Comparison of ENCODE assay signal across 20 mouse cellular contexts in genomic region chr11:115291503-115291902, GRCm38 (mm10). TPM values are rescaled to one million over a fixed set of nuclear protein-coding genes. Genes with fewer than 3 reads are reported as not detected.
DNase-seq lines count a peak whose midpoint lies in the region; ATAC-seq lines count a peak whose summit lies in the region.
"Had no signal": no experiment of that assay in that cellular context is flagged by ENCODE, and none has a peak within 500 bp of the region (broad histone marks: within the 10 kb centered on the region; RNA-seq: fewer than 3 reads in every experiment).

No protein-coding gene starts in this region.

- peak overlapping the region; percentile 32; the same call in 1 of the 2 replicates for H3K27ac ChIP-seq in heart, embryonic 13.5 days (replicated peaks)
- H3K27ac ChIP-seq: embryonic facial prominence, embryonic 13.5 days; forebrain, embryonic 10.5 days; hindbrain, embryonic 13.5 days had no signal

- H3K4me3 ChIP-seq in heart, embryonic 13.5 days, result no peak overlapping the region
- H3K4me3 ChIP-seq: embryonic facial prominence, embryonic 13.5 days; forebrain, embryonic 10.5 days; hindbrain, embryonic 13.5 days had no signal

- peaks cover 9% of the 10 kb centered on the region for H3K27me3 ChIP-seq in heart, embryonic 13.5 days (replicated peaks)

- H3K4me1 ChIP-seq in heart, embryonic 13.5 days, result peaks cover 21% of the 10 kb centered on the region
- H3K4me1 ChIP-seq: embryonic facial prominence, embryonic 13.5 days had no signal

- intact Hi-C loops in heart, postnatal 25 days (cut with DNase I), result no loop called here

- no peaks in the 10 kb centered on the region for H3K9me3 ChIP-seq in heart, embryonic 13.5 days
- H3K9me3 ChIP-seq: embryonic facial prominence, embryonic 13.5 days; forebrain, embryonic 10.5 days; hindbrain, embryonic 13.5 days had no signal

- peak; percentile 38 to 58 for DNase-seq in adrenal gland, adult (ENCODE audit: inconsistent age in 2 of 2, low spot score in 1 of 2)
- DNase-seq in adrenal gland, postnatal 25 days, result no peak
- no peak for DNase-seq in heart, postnatal 25 days (ENCODE audit: low spot score)
- peak; percentile 42 for DNase-seq in ovary, postnatal 36 days (ENCODE audit: low spot score)
- no peak for DNase-seq in ovary, postnatal 14 days (ENCODE audit: low spot score)
- no peak for DNase-seq in kidney, adult 11 months
- no peak for DNase-seq in embryo, embryonic 9.5 days (ENCODE audit: extremely low spot score)
- DNase-seq: cerebellum, postnatal 14 days; thymus, postnatal 4 days had no signal

- no peak overlapping the region for H3K4me2 ChIP-seq in heart, embryonic 13.5 days
- H3K4me2 ChIP-seq: embryonic facial prominence, embryonic 13.5 days; hindbrain, embryonic 13.5 days; lung, embryonic 14.5 days had no signal

- H3K9ac ChIP-seq in heart, embryonic 13.5 days, result no peak overlapping the region
- H3K9ac ChIP-seq: hindbrain, embryonic 13.5 days; lung, embryonic 14.5 days had no signal

- ATAC-seq in heart, embryonic 13.5 days (ENCODE audit: extremely low read depth, insufficient number of reproducible peaks, low FRiP score, low TSS enrichment), result no peak

- H3K36me3 ChIP-seq in heart, embryonic 13.5 days, result no peaks in the 10 kb centered on the region
- H3K36me3 ChIP-seq: embryonic facial prominence, embryonic 13.5 days; forebrain, embryonic 10.5 days; hindbrain, embryonic 13.5 days had no signal

- WGBS in heart, embryonic 13.5 days, result 75% methylated on average over 10 of the region's 10 CpGs

RNA-seq across cellular contexts. Expression of gene Fads6, which starts 6.0 kb away (rescaled TPM):
- 75.5 and 93.9 TPM in 2 replicates for total RNA-seq in adrenal gland, postnatal 25 days (2021)
- 0.71 and 0.74 TPM in 2 replicates for polyA plus RNA-seq in heart, embryonic 13.5 days (2015; fragmentation: Nextera tagmentation; extraction: Ambion mirVana)
- total RNA-seq in heart, postnatal 25 days (2021), result 1 to 10 TPM; 1.1 to 1.5 TPM
- total RNA-seq: megakaryocyte-erythroid progenitor cell, adult 5-6 weeks had no signal

RNA-seq across cellular contexts. Expression of gene Fdxr, which starts 14.7 kb away (rescaled TPM):
- total RNA-seq in adrenal gland, postnatal 25 days (2021), result 1,338 and 1,408 TPM in 2 replicates
- 9.5 and 11.7 TPM in 2 replicates for polyA plus RNA-seq in heart, embryonic 13.5 days (2015; fragmentation: Nextera tagmentation; extraction: Ambion mirVana)
- 1 to 10 TPM; 7.9 to 8.2 TPM for total RNA-seq in heart, postnatal 25 days (2021)

RNA-seq across cellular contexts. Expression of gene Otop2, which starts 15.5 kb away (rescaled TPM):
- not detected in 2 replicates for total RNA-seq in adrenal gland, postnatal 25 days (2021)
- polyA plus RNA-seq in heart, embryonic 13.5 days (2015; fragmentation: Nextera tagmentation; extraction: Ambion mirVana), result not detected in 2 replicates
- total RNA-seq in heart, postnatal 25 days (2021), result not detected
- total RNA-seq: CH12.LX; gastrocnemius, postnatal 36 days; megakaryocyte-erythroid progenitor cell, adult 5-6 weeks; monocyte, adult 5-6 weeks had no signal
- polyA plus RNA-seq: heart, embryonic 14.5 days; hindbrain, embryonic 13.5 days; kidney, adult 2 months; lung, embryonic 14.5 days had no signal

RNA-seq across cellular contexts. Expression of gene Grin2c, which starts 24.5 kb away (rescaled TPM):
- 2.5 and 3.5 TPM in 2 replicates for total RNA-seq in adrenal gland, postnatal 25 days (2021)
- polyA plus RNA-seq in heart, embryonic 13.5 days (2015; fragmentation: Nextera tagmentation; extraction: Ambion mirVana), result 0.04 TPM in 1 of 2 replicates, not detected in the other
- total RNA-seq in heart, postnatal 25 days (2021), result under 1 TPM; 0.10 to 0.34 TPM
- total RNA-seq: gastrocnemius, postnatal 36 days; megakaryocyte-erythroid progenitor cell, adult 5-6 weeks; monocyte, adult 5-6 weeks had no signal
- polyA plus RNA-seq: embryonic facial prominence, embryonic 13.5 days; forebrain, embryonic 10.5 days; lung, embryonic 14.5 days had no signal

RNA-seq across cellular contexts. Expression of gene Ush1g, which starts 30.3 kb away (rescaled TPM):
- total RNA-seq in adrenal gland, postnatal 25 days (2021), result 0.62 and 0.79 TPM in 2 replicates
- 0.09 and 0.13 TPM in 2 replicates for polyA plus RNA-seq in heart, embryonic 13.5 days (2015; fragmentation: Nextera tagmentation; extraction: Ambion mirVana)
- total RNA-seq in heart, postnatal 25 days (2021), result under 1 TPM in 1 of 2 experiments, not detected in 1; 0.20 TPM
- total RNA-seq: megakaryocyte-erythroid progenitor cell, adult 5-6 weeks; monocyte, adult 5-6 weeks had no signal
- polyA plus RNA-seq: embryonic facial prominence, embryonic 13.5 days; forebrain, embryonic 10.5 days; lung, embryonic 14.5 days had no signal

Comparison
In these comparisons a context has a peak if more than half of its experiments do, and no peak if none do; other contexts are left out.
1. DNase-seq: peak in adrenal gland, adult (2 of 2) and ovary, postnatal 36 days (single experiment); none in adrenal gland, postnatal 25 days (single experiment), heart, postnatal 25 days (single experiment), ovary, postnatal 14 days (single experiment), kidney, adult 11 months (single experiment) and embryo, embryonic 9.5 days (single experiment).
2. RNA of gene Fads6, which starts 6.0 kb away (total RNA-seq): 75.5 to 93.9 TPM in adrenal gland, postnatal 25 days; 1.1 to 1.5 TPM in heart, postnatal 25 days; every median in the first group is over 10 times any median in the second.
3. RNA of gene Fdxr, which starts 14.7 kb away (total RNA-seq): 1,338 to 1,408 TPM in adrenal gland, postnatal 25 days; 7.9 to 8.2 TPM in heart, postnatal 25 days; every median in the first group is over 100 times any median in the second.